Mouse (Mus musculus): ENCODE data around the gene Fam163a. TPM values are rescaled to one million over a fixed set of nuclear protein-coding genes. Genes with fewer than 3 reads are reported as not detected.

The Fam163a gene
- total and polyA plus RNA-seq, 2 experiments from 2014 or later = 3.5 to 3.7 TPM

DNA sequence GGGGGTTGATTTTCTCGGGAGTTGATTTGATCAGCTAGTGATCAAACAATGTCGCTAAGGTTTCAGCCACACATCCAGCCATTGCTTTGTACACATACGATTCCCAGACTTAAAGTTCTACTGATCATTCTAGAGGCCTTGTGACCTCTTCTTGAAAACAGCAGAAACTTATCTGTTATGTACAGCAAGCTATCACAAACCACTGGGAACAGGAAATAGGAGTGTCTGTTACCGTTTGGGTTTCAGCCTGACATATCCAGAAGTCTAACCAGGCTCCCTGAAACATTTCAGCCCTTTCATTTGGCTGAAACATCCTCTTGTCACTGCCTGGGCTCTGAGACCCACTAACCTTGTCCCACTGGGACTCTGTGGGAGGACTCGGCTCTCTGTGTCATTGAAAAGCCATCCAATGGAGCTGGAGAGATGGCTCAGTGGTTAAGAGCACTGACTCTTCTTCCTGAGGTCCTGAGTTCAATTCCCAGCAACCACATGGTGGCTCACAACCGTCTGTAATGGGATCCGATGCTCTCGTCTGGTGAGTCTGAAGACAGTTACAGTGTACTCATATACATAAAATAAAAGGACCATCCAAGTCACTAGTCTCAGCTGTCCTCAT lies 90.8 kb downstream of the Fam163a start:
- TF ChIP-seq CTCF (IDR thresholded peaks at IDR 0.05; ENCODE audit: low read depth) = no peak
- WGBS = 82% methylated on average over 8 of the region's 8 CpGs

DNA sequence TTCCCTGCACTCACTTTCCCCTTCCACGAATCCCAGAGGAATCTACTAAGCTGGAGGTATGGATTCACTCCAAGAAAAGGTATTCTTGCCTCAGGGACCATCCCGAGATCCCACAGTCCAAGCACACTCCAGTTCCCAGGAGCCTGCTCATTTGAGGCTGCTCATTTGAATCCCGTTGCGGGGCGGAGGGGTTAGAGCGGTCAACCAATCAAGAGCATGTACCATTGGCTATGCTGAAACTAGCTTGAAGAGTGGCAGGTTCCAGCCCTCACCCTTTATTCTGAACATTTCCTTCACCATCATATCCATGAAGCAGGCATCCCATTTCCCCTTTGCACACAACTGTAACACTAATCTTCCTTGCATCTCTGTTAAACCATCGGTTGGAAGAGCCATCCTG lies 92.7 kb downstream of the Fam163a start:
- no peak overlapping the region for H3K4me2 ChIP-seq (ENCODE audit: low read depth, low read length)
- ATAC-seq (no peak), DNase-seq (ENCODE audit: low spot score) (no peak)
- TF ChIP-seq CTCF (IDR thresholded peaks at IDR 0.05; ENCODE audit: low read depth) = no peak
- WGBS = 50% methylated on average over 7 of the region's 7 CpGs
- no peaks in the 10 kb centered on the region for H3K36me3 ChIP-seq (ENCODE audit: insufficient read depth, low read length)
- H3K9me3 ChIP-seq (ENCODE audit: low read length) = no peaks in the 10 kb centered on the region
- no peak overlapping the region for H3K4me3 ChIP-seq (ENCODE audit: low read length)
- H3K27ac ChIP-seq = no peak overlapping the region
- H3K4me1 ChIP-seq (ENCODE audit: insufficient read depth, low read length) = no peaks in the 10 kb centered on the region
- H3K9ac ChIP-seq (replicated peaks; ENCODE audit: low read length) = no peak overlapping the region
- H3K27me3 ChIP-seq (ENCODE audit: insufficient read depth, low read length) = no peaks in the 10 kb centered on the region

More for the DNA sequence above, 90.8 kb downstream of the Fam163a start:
- no peak for ATAC-seq
- Histone ChIP-seq H3K27me3 (ENCODE audit: insufficient read depth, low read length) (no peaks in the 10 kb centered on the region), H3K27ac (no peak overlapping the region), H3K4me3 (ENCODE audit: low read length) (no peak overlapping the region), H3K9me3 (ENCODE audit: low read length) (no peaks in the 10 kb centered on the region), H3K36me3 (ENCODE audit: insufficient read depth, low read length) (no peaks in the 10 kb centered on the region), H3K4me2 (ENCODE audit: low read depth, low read length) (no peak overlapping the region), H3K4me1 (ENCODE audit: insufficient read depth, low read length) (no peaks in the 10 kb centered on the region), H3K9ac (replicated peaks; ENCODE audit: low read length) (no peak overlapping the region)
- DNase-seq (ENCODE audit: low spot score) = no peak

DNA sequence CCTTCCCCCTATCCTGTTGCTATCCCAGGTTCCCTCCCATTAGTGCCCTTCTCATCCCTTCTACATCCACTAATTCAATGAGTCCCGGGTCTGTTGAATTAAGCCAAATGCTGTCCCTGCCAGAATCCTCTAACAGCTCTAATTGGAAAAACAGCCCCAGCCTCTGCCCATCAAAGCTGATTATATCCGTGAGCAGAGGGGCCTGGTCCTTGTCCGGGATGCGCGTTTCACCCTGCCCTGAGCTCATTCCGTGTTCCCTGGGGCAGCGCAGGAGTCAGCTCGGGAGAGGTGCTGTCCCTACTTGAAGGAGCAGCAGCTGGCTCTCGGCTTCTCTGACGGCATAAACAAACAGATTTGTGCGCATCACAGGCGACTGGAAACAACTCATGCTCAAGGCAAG lies 93.1 kb downstream of the Fam163a start:
- H3K4me2 ChIP-seq (ENCODE audit: low read depth, low read length) = no peak overlapping the region
- no peak overlapping the region for H3K9ac ChIP-seq (replicated peaks; ENCODE audit: low read length)
- DNase-seq (ENCODE audit: low spot score) = no peak

DNA sequence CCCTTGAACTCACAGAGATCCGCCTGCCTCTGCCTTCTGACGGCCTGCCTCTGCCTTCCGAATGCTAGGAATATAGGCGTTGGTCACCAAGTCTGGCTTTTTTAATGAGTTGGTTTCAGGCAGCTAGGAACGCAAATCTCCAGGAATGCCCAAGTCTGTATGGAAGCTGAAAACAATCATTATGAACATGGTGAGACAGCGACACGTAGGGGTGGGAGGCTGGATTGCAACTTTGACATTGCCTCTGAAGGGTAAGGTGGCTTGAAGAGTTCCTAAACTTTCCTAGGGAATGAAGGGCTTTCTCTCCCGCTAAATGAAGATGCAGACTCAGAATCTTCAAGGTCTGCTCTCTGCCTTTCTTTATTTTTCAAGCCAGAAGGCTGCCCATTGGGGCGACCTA lies 93.7 kb downstream of the Fam163a start:
- Histone ChIP-seq H3K9me3 (ENCODE audit: low read length) (no peaks in the 10 kb centered on the region), H3K27ac (no peak overlapping the region), H3K4me1 (ENCODE audit: insufficient read depth, low read length) (no peaks in the 10 kb centered on the region), H3K4me2 (ENCODE audit: low read depth, low read length) (no peak overlapping the region), H3K27me3 (ENCODE audit: insufficient read depth, low read length) (no peaks in the 10 kb centered on the region), H3K9ac (replicated peaks; ENCODE audit: low read length) (no peak overlapping the region), H3K36me3 (ENCODE audit: insufficient read depth, low read length) (no peaks in the 10 kb centered on the region), H3K4me3 (ENCODE audit: low read length) (no peak overlapping the region)
- WGBS = 77% methylated on average over 9 of the region's 9 CpGs
- DNase-seq (ENCODE audit: low spot score) (no peak), ATAC-seq (no peak)
- peak; percentile 39; the same call in 1 of the 2 replicates for TF ChIP-seq CTCF (IDR thresholded peaks at IDR 0.05; ENCODE audit: low read depth)

More for the DNA sequence above, 93.1 kb downstream of the Fam163a start:
- no peak overlapping the region for H3K27ac ChIP-seq
- TF ChIP-seq CTCF (IDR thresholded peaks at IDR 0.05; ENCODE audit: low read depth) = no peak
- H3K4me1 ChIP-seq (ENCODE audit: insufficient read depth, low read length) = no peaks in the 10 kb centered on the region
- no peaks in the 10 kb centered on the region for H3K9me3 ChIP-seq (ENCODE audit: low read length)
- H3K36me3 ChIP-seq (ENCODE audit: insufficient read depth, low read length) = no peaks in the 10 kb centered on the region
- H3K27me3 ChIP-seq (ENCODE audit: insufficient read depth, low read length) = no peaks in the 10 kb centered on the region
- no peak for ATAC-seq
- H3K4me3 ChIP-seq (ENCODE audit: low read length) = no peak overlapping the region
- WGBS = 26% methylated on average over 12 of the region's 12 CpGs

DNA sequence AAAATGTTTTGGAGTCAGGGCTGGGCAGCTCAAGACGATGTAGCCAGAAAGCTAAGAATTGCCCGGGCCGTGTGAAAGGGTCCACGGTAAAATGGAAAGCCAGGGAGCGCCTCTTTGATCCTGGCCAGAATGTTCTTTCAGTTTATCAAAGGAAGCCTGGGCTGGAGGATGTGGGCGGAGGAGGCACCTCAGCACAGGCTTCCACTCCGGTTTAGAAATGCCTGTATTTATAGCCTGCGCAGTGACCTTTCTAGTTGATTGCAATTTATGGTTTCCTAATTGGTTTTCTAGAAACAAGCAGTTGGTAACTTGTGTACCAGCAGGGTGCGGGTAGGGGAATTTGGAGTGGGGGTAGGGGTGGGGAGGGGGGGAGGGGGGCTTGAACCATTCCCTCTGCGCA lies 96.4 kb downstream of the Fam163a start:
- ATAC-seq = no peak

DNA sequence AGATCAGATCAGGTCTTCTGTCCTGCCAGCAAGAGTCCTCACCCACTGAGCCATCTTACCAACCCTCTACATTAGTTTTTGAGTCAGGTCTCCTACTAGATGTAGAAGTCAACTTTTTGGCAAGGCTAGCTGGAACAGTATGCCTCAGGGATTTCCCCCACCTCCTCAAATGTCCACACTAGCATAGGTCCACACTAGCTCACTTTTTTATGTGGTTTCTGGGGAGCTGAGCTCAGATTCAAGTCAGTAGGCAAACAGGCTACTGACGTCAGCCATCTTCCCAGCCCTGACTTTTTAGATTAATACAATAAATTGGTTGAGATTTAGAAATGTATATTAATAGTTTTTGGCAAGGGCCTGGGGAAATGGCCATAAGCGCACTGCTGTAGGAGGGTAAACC lies 97.4 kb downstream of the Fam163a start:
- H3K36me3 ChIP-seq (ENCODE audit: insufficient read depth, low read length) = no peaks in the 10 kb centered on the region
- no peaks in the 10 kb centered on the region for H3K4me1 ChIP-seq (ENCODE audit: insufficient read depth, low read length)
- no peak for TF ChIP-seq CTCF (IDR thresholded peaks at IDR 0.05; ENCODE audit: low read depth)
- H3K4me2 ChIP-seq (ENCODE audit: low read depth, low read length) = no peak overlapping the region
- H3K27ac ChIP-seq = no peak overlapping the region
- no peak for DNase-seq (ENCODE audit: low spot score)
- no peaks in the 10 kb centered on the region for H3K27me3 ChIP-seq (ENCODE audit: insufficient read depth, low read length)
- 91% methylated on average over 2 of the region's 2 CpGs for WGBS
- no peak overlapping the region for H3K4me3 ChIP-seq (ENCODE audit: low read length)
- no peak for ATAC-seq
- no peak overlapping the region for H3K9ac ChIP-seq (replicated peaks; ENCODE audit: low read length)
- no peaks in the 10 kb centered on the region for H3K9me3 ChIP-seq (ENCODE audit: low read length)

More for the DNA sequence above, 96.4 kb downstream of the Fam163a start:
- no peak for TF ChIP-seq CTCF (IDR thresholded peaks at IDR 0.05; ENCODE audit: low read depth)
- Histone ChIP-seq H3K4me1 (ENCODE audit: insufficient read depth, low read length) (no peaks in the 10 kb centered on the region), H3K27me3 (ENCODE audit: insufficient read depth, low read length) (no peaks in the 10 kb centered on the region), H3K36me3 (ENCODE audit: insufficient read depth, low read length) (no peaks in the 10 kb centered on the region), H3K9me3 (ENCODE audit: low read length) (no peaks in the 10 kb centered on the region), H3K9ac (replicated peaks; ENCODE audit: low read length) (no peak overlapping the region), H3K4me3 (ENCODE audit: low read length) (no peak overlapping the region), H3K27ac (no peak overlapping the region), H3K4me2 (ENCODE audit: low read depth, low read length) (no peak overlapping the region)
- 59% methylated on average over 10 of the region's 10 CpGs for WGBS
- no peak for DNase-seq (ENCODE audit: low spot score)

DNA sequence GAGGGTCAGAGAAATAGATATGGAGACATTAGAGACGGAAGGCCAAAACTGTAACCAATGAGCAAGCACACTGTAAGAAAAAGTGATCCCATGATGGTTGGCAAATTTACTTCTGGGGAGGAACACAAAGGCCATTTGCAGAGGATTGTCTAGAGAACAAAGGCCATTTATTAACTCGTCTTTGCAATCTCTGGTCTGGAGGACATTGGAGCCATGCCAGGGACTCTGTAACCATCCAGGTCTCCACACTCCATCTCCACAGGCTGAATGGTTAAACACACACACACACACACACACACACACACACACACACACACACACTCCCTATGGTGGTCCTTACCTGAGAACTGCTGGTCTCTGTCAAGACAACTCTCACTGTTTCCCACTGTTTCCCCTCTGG lies 99.4 kb downstream of the Fam163a start:
- no peak overlapping the region for H3K9ac ChIP-seq (replicated peaks; ENCODE audit: low read length)
- 57% methylated on average over 2 of the region's 2 CpGs for WGBS
- no peak overlapping the region for H3K4me3 ChIP-seq (ENCODE audit: low read length)
- no peak overlapping the region for H3K4me2 ChIP-seq (ENCODE audit: low read depth, low read length)
- no peaks in the 10 kb centered on the region for H3K4me1 ChIP-seq (ENCODE audit: insufficient read depth, low read length)
- H3K27ac ChIP-seq = no peak overlapping the region
- DNase-seq (ENCODE audit: low spot score) (no peak), ATAC-seq (no peak)
- no peaks in the 10 kb centered on the region for H3K9me3 ChIP-seq (ENCODE audit: low read length)
- no peaks in the 10 kb centered on the region for H3K36me3 ChIP-seq (ENCODE audit: insufficient read depth, low read length)
- TF ChIP-seq CTCF (IDR thresholded peaks at IDR 0.05; ENCODE audit: low read depth) = no peak
- no peaks in the 10 kb centered on the region for H3K27me3 ChIP-seq (ENCODE audit: insufficient read depth, low read length)

Measured in hindbrain, postnatal 0 days (tissue).